Mouse (Mus musculus) liver (tissue): ENCODE data around the gene Rasgrp2.

Source experiments
- DNase-seq: peaks from one replicate; pipeline ENCODE4 v3.0.0-alpha.2; 2020; ENCODE audit warnings: mixed read lengths

Gene Rasgrp2

GRCm38 (mm10) chr19:6408749-6409148 is 9.6 kb downstream of the Rasgrp2 start:
- no peak for DNase-seq

- no peak for DNase-seq
Measured at GRCm38 (mm10) chr19:6409176-6409575, 10.0 kb downstream of the Rasgrp2 start.

- DNase-seq: no peak
Measured at GRCm38 (mm10) chr19:6409936-6410335, 10.8 kb downstream of the Rasgrp2 start.

- DNase-seq: no peak
Measured at GRCm38 (mm10) chr19:6412798-6413197, 13.7 kb downstream of the Rasgrp2 start.

- DNase-seq: no peak
Measured at GRCm38 (mm10) chr19:6415454-6415853, 16.3 kb downstream of the Rasgrp2 start.

GRCm38 (mm10) chr19:6416124-6416770 is 17.1 kb downstream of the Rasgrp2 start:
- DNase-seq: no peak

GRCm38 (mm10) chr19:6416894-6417761 is 18.0 kb downstream of the Rasgrp2 start:
- DNase-seq: no peak

- peak; percentile 76 for DNase-seq
Measured at GRCm38 (mm10) chr19:6418233-6418879, 19.2 kb downstream of the Rasgrp2 start, which contains the start of gene Nrxn2. Nrxn2 (plus strand) TSS chr19:6418731.

GRCm38 (mm10) chr19:6418984-6419692 is 20.0 kb downstream of the Rasgrp2 start:
- no peak for DNase-seq

GRCm38 (mm10) chr19:6419805-6420310 is 20.7 kb downstream of the Rasgrp2 start:
- DNase-seq: no peak

GRCm38 (mm10) chr19:6420481-6421210 is 21.5 kb downstream of the Rasgrp2 start:
- no peak for DNase-seq

GRCm38 (mm10) chr19:6421211-6421590 is 22.1 kb downstream of the Rasgrp2 start:
- DNase-seq: no peak

GRCm38 (mm10) chr19:6422014-6422413 is 22.9 kb downstream of the Rasgrp2 start:
- DNase-seq: no peak

- DNase-seq: no peak
Measured at GRCm38 (mm10) chr19:6423241-6423640, 24.1 kb downstream of the Rasgrp2 start.

GRCm38 (mm10) chr19:6424137-6424881 is 25.2 kb downstream of the Rasgrp2 start:
- no peak for DNase-seq

GRCm38 (mm10) chr19:6425595-6425994 is 26.5 kb downstream of the Rasgrp2 start:
- no peak for DNase-seq

GRCm38 (mm10) chr19:6426703-6427500 is 27.8 kb downstream of the Rasgrp2 start:
- DNase-seq: peak; percentile 55

- DNase-seq: peak; percentile 35
Measured at GRCm38 (mm10) chr19:6427653-6428434, 28.7 kb downstream of the Rasgrp2 start.

- peak; percentile 44 for DNase-seq
Measured at GRCm38 (mm10) chr19:6428501-6429200, 29.5 kb downstream of the Rasgrp2 start.
